Mouse (Mus musculus) midbrain, embryonic 16.5 days (tissue): ENCODE measurements around the gene Pgm1. TPM values are rescaled to one million over a fixed set of nuclear protein-coding genes. Genes with fewer than 3 reads are reported as not detected.
A peak's percentile ranks its signal among the peaks of the same experiment; 100 is the strongest.

ENCODE experiments used
- ATAC-seq: fragments of 200-750 bp; cut with Nextera tagmentation; 2 replicates; pipeline ENCODE4 v1.8.0; 2017; ENCODE audit warnings: moderate TSS enrichment
- H3K27ac ChIP-seq: fragments of 300-500 bp; sonication (generic); 2 replicates; pipeline ENCODE4 v1.5.1; 2014; ENCODE audit warnings: mild to moderate bottlenecking, low read length, mixed read lengths
- H3K27me3 ChIP-seq: fragments of 300-500 bp; sonication (generic); 2 replicates; pipeline ENCODE4 v1.6.1; 2014; ENCODE audit warnings: low read depth, low read length, mixed read lengths; ENCODE audit not compliant: control insufficient read depth, insufficient read depth
- H3K36me3 ChIP-seq: fragments of 300-500 bp; sonication (generic); 2 replicates; pipeline ENCODE4 v1.6.1; 2014; ENCODE audit warnings: mild to moderate bottlenecking, low read length, moderate library complexity, mixed read lengths; ENCODE audit not compliant: control insufficient read depth, insufficient read depth
- H3K4me1 ChIP-seq: fragments of 300-500 bp; sonication (generic); 2 replicates; pipeline ENCODE4 v1.6.1; 2014; ENCODE audit warnings: mild to moderate bottlenecking, low read length, mixed read lengths; ENCODE audit not compliant: control insufficient read depth, insufficient read depth
- H3K4me2 ChIP-seq: fragments of 300-500 bp; sonication (generic); 2 replicates; pipeline ENCODE4 v1.6.1; 2014; ENCODE audit warnings: mild to moderate bottlenecking, low read length, mixed read lengths
- H3K4me3 ChIP-seq: fragments of 300-500 bp; sonication (generic); 2 replicates; pipeline ENCODE4 v1.5.1; 2014; ENCODE audit warnings: low read depth, mild to moderate bottlenecking, low read length, moderate library complexity, mixed read lengths
- H3K9ac ChIP-seq: fragments of 300-500 bp; sonication (generic); 2 replicates; pipeline ENCODE4 v1.6.1; 2014; ENCODE audit warnings: low read depth, low read length, mixed read lengths
- H3K9me3 ChIP-seq: fragments of 300-500 bp; sonication (generic); replicated peaks from 2 replicates; pipeline ENCODE4 v1.6.1; 2014; ENCODE audit warnings: mild to moderate bottlenecking, low read length, mixed read lengths; ENCODE audit not compliant: control insufficient read depth, poor library complexity, severe bottlenecking
- WGBS: fragments of 180-500 bp; shearing (Covaris S2); extraction: QIAGEN DNeasy Blood & Tissue Kit; methylation state at CpG from one replicate; pipeline ENCODE4 v1.1.7; 2014; 5-methylcytosine and 5-hydroxymethylcytosine counted together
- polyA plus RNA-seq: library from polyadenylated mRNA; unstranded; fragments of >200 nt; fragmentation: Nextera tagmentation; extraction: Ambion mirVana; gene quantifications from 2 replicates; pipeline ENCODE4 v1.2.1, GENCODE M21; 2015

Gene Pgm1
- polyA plus RNA-seq, 1 experiment from 2014 or later = 91.5 TPM

DNA sequence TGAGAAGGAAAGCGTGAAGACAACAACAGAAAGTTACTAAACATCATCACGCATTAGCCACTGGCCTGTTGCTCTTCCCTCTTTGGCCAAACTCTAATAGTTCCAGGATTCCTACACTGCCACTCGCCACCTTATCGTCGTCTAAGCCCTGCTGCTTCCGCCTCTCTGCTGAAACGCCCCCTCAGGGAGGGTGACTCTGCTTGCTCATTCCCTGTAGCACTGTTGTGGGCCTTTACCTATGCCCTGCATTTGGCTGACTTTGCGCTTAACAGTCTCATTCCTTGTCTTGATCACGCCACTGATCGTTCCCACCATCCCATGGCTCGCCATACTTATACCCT lies 2.0 kb downstream of the Pgm1 start:
- peak overlapping the region; percentile 91 for H3K4me2 ChIP-seq
- H3K4me1 ChIP-seq = peaks cover 10% of the 10 kb centered on the region; the same call in 1 of the 2 replicates
- no peaks in the 10 kb centered on the region for H3K36me3 ChIP-seq
- no peak for ATAC-seq
- no peaks in the 10 kb centered on the region for H3K27me3 ChIP-seq
- no peak overlapping the region for H3K4me3 ChIP-seq
- no peak overlapping the region for H3K27ac ChIP-seq
- WGBS = 67% methylated on average over 11 of the region's 11 CpGs
- H3K9me3 ChIP-seq = no peaks in the 10 kb centered on the region
- H3K9ac ChIP-seq = no peak overlapping the region

GRCm38 (mm10) chr4:99931807-99932206 lies 2.6 kb downstream of the Pgm1 start:
- Histone ChIP-seq H3K9me3 (no peaks in the 10 kb centered on the region), H3K4me2 (no peak overlapping the region), H3K4me3 (no peak overlapping the region), H3K9ac (no peak overlapping the region), H3K36me3 (no peaks in the 10 kb centered on the region), H3K27ac (no peak overlapping the region), H3K27me3 (no peaks in the 10 kb centered on the region), H3K4me1 (peaks cover 10% of the 10 kb centered on the region; the same call in 1 of the 2 replicates)
- no peak for ATAC-seq
- WGBS = 86% methylated on average over 4 of the region's 4 CpGs

DNA sequence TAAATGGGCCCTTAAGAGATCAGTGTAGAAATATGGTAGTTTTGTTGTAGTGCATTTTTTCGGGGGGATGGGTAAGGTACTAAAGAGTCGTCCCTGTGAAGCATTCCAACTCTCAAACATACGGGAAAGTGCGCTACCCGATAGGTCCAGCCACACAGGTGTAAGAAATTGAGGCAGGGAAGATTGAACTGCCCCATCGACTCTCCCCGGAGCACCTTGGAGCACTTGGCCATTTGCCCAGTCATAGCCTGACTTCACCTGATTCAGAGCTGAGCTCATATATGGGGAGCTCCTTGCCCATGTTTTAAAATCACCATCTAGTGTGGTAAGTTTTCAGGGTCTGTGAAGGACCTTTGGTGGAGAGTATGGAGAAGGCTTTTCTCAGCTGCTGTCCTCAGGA lies 5.6 kb downstream of the Pgm1 start:
- no peak overlapping the region for H3K4me3 ChIP-seq
- no peak overlapping the region for H3K27ac ChIP-seq
- H3K36me3 ChIP-seq = no peaks in the 10 kb centered on the region; the same call in 1 of the 2 replicates
- no peaks in the 10 kb centered on the region for H3K27me3 ChIP-seq
- 93% methylated on average over 7 of the region's 7 CpGs for WGBS
- peaks cover 10% of the 10 kb centered on the region; the same call in 1 of the 2 replicates for H3K4me1 ChIP-seq
- ATAC-seq = no peak
- no peak overlapping the region for H3K9ac ChIP-seq
- H3K9me3 ChIP-seq = no peaks in the 10 kb centered on the region
- no peak overlapping the region for H3K4me2 ChIP-seq

DNA sequence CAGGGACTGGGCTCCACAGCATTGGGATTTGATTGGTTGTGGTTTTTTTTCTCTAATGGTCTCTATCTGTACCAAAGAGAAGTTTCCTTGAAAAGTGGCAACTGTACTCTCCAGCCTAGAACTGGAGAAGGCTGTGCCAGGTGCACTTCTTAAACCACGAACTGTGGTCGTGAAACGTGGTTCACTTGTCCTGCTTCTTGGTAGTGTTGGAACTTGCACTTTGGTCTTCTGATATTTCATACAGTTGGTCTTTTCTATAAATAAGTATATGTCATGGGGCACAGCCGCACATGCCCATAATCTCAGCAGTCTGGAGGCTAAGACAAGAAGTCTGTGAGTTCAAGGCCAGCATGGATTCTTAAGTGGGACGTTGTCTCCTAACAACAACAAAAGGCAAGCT lies 7.1 kb downstream of the Pgm1 start:
- Histone ChIP-seq H3K27ac (no peak overlapping the region), H3K9me3 (no peaks in the 10 kb centered on the region), H3K4me3 (no peak overlapping the region), H3K4me1 (peaks cover 4% of the 10 kb centered on the region; the same call in 1 of the 2 replicates), H3K36me3 (no peaks in the 10 kb centered on the region; the same call in 1 of the 2 replicates), H3K27me3 (no peaks in the 10 kb centered on the region), H3K9ac (no peak overlapping the region), H3K4me2 (no peak overlapping the region)
- ATAC-seq = no peak
- 96% methylated on average over 5 of the region's 5 CpGs for WGBS

DNA sequence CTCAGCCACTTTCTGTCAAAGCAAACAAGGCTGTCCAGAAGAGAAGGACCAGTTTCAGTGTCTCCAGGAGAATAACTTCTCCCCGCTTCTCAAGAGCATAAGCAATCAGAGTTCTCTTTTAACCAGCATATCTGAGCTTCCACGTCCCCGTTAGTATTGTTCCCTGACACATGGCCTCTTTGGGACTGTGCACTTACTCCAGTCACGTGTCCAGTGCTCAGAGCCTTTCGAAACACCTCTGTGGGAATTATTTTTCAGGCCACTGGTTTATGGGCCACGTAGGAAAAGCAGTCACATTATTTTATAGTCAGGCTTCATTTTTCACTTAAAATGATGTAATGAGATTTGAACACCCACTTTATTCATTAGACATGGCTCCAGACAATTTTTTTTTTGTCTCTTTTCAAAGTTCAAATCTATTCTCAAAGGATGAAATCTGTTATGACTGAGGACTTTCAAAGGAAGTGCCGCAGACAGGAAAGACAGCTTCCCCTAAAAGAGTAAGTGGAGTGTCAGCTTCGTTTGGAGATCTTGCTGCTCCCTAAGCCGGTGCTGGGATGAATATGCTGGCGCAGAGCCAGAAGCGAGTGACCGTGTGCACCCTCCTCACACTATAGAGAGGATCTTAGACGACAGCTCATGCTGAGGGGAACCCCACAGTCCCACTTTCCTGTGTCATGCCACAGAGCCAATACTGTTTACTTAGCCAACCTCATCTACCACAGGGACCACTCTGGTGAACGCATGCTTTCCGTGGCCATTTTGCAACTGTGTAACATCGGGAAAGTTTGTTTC lies 10.7 kb downstream of the Pgm1 start:
- ATAC-seq = no peak
- H3K27me3 ChIP-seq = no peaks in the 10 kb centered on the region
- WGBS = 47% methylated on average over 16 of the region's 16 CpGs

DNA sequence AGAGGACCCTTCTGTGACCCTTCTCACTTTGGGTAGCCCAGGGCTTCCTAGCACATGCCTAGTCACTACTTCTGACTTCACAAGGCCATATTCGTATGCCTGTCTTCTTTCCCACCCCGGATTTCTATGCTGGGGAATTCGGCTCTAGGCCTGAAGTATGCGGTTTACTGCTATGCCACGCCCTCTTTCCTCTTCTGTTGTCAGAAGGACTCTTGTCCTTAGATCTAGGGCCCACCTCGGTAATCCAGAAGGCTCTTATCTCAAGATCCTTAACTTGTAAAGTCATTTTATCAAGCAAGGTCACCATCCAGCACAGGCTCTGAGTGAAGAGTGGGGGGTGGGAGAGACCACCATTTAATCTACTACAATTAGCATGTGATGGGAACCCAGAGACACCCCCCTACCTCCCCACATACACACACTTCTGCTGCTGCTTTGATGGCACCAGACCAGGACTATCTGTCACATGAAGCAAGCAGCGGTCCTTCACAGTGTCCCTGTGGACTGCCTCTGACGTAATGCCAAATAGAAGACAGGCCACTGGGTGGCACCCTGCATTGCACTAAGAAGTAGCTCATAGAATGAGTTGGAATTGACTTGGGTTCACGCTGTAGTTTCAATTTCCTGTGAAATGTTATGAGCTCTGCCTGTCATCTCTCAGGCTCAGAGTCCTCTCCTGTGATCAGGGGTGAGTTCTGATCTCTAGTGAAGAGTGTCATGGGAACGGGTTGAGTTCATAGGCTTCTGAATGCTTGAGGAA lies 12.6 kb downstream of the Pgm1 start:
- 77% methylated on average over 10 of the region's 10 CpGs for WGBS
- no peak for ATAC-seq
- Histone ChIP-seq H3K27ac (no peak overlapping the region), H3K27me3 (no peaks in the 10 kb centered on the region), H3K9me3 (no peaks in the 10 kb centered on the region), H3K4me3 (no peak overlapping the region), H3K9ac (no peak overlapping the region), H3K4me1 (no peaks in the 10 kb centered on the region), H3K4me2 (no peak overlapping the region), H3K36me3 (no peaks in the 10 kb centered on the region; the same call in 1 of the 2 replicates)

More for the DNA sequence above, 10.7 kb downstream of the Pgm1 start:
- Histone ChIP-seq H3K9me3 (no peaks in the 10 kb centered on the region), H3K36me3 (no peaks in the 10 kb centered on the region; the same call in 1 of the 2 replicates), H3K9ac (no peak overlapping the region), H3K4me3 (no peak overlapping the region), H3K4me1 (no peaks in the 10 kb centered on the region), H3K27ac (no peak overlapping the region), H3K4me2 (no peak overlapping the region)

DNA sequence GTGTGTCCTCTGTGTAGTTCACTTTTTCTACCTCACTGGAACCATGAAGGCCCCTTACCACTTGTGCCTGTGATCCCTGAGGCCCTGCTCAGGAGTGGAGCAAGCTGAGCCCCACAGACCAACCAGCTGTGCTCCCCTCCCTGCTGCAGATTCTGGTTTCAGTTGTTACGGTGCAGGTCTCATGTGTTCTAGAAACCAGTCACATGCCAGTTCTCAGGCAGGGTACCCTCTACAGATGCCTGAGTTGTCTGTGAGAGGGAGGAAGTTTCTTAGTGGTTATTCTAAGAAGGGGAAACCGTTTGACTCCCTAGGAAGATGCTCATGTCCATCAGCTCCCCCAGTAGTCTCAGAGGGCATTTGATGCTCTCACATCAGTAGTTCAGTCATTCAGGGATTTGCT lies 15.4 kb downstream of the Pgm1 start:
- no peak overlapping the region for H3K27ac ChIP-seq
- H3K9me3 ChIP-seq = no peaks in the 10 kb centered on the region
- no peaks in the 10 kb centered on the region for H3K4me1 ChIP-seq
- no peak overlapping the region for H3K9ac ChIP-seq
- no peaks in the 10 kb centered on the region for H3K36me3 ChIP-seq
- ATAC-seq = no peak
- H3K4me2 ChIP-seq = no peak overlapping the region
- WGBS = 79% methylated on average over 2 of the region's 2 CpGs
- H3K4me3 ChIP-seq = no peak overlapping the region
- H3K27me3 ChIP-seq = no peaks in the 10 kb centered on the region

DNA sequence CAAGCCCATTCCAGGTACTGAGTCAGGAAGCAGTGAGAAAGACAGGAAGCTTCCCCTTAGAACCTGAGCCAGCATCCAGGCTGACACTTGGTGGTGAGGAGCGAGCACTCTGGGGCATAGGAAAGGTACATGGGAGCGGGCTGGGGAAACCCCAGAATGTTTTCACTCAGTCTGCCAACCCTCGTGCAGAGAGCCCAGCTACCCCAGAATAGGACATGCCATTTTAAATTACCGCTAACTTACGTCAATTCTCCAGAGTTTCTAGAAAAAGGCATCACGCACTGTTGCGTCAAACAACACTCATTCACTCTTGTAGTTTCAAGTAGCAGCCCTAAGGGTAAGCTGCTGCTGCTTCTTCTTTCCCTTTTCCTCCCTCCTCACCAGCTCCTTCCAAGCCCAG lies 15.8 kb downstream of the Pgm1 start:
- no peaks in the 10 kb centered on the region for H3K36me3 ChIP-seq
- no peak overlapping the region for H3K4me2 ChIP-seq
- H3K4me3 ChIP-seq = no peak overlapping the region
- no peaks in the 10 kb centered on the region for H3K27me3 ChIP-seq
- no peak overlapping the region for H3K9ac ChIP-seq
- WGBS = 94% methylated on average over 7 of the region's 7 CpGs
- no peaks in the 10 kb centered on the region for H3K4me1 ChIP-seq
- no peak for ATAC-seq
- H3K27ac ChIP-seq = no peak overlapping the region
- no peaks in the 10 kb centered on the region for H3K9me3 ChIP-seq

DNA sequence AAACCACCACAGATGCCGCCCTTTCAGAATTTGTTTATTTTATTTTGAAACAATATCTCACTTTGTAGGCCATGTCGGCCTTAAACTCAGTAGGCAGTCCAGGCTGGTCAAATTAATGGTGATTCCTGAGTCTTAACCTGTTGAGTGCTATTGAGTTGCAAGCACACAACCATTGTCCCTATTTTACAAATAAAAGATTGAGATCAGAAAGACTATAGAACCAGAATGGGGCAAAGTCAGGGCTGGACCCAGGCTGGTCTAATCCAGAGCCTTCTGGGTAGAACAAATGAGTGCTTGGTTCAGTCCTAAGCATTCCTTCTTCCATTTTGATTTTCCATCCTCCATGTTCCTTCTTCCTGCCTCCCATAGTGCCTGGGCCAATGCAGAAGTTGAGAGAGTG lies 17.3 kb downstream of the Pgm1 start:
- H3K9me3 ChIP-seq = no peaks in the 10 kb centered on the region
- 89% methylated on average over 2 of the region's 2 CpGs for WGBS
- H3K36me3 ChIP-seq = no peaks in the 10 kb centered on the region
- no peak overlapping the region for H3K27ac ChIP-seq
- no peak overlapping the region for H3K4me3 ChIP-seq
- ATAC-seq = no peak
- H3K27me3 ChIP-seq = no peaks in the 10 kb centered on the region
- H3K9ac ChIP-seq = no peak overlapping the region
- H3K4me2 ChIP-seq = no peak overlapping the region
- H3K4me1 ChIP-seq = no peaks in the 10 kb centered on the region
